Mouse (Mus musculus) adrenal gland, postnatal 4 days (tissue): ENCODE results near the gene Smim4. TPM values are rescaled to one million over a fixed set of nuclear protein-coding genes. Genes with fewer than 3 reads are reported as not detected.

Experiments
- DNase-seq, 2 experiments: peaks; one replicate each; pipeline ENCODE4 v3.0.0; 2021 to 2022; ENCODE audit warnings: low spot score in 2 of 2, mixed read lengths in 2 of 2
- total RNA-seq, 2 experiments: library from RNA; stranded (reverse); gene quantifications; 2 replicates each; pipeline ENCODE4 v1.2.3; 2021

Gene Smim4
- total RNA-seq, 2 experiments from 2014 or later, result 62.0 to 76.4 TPM

DNA sequence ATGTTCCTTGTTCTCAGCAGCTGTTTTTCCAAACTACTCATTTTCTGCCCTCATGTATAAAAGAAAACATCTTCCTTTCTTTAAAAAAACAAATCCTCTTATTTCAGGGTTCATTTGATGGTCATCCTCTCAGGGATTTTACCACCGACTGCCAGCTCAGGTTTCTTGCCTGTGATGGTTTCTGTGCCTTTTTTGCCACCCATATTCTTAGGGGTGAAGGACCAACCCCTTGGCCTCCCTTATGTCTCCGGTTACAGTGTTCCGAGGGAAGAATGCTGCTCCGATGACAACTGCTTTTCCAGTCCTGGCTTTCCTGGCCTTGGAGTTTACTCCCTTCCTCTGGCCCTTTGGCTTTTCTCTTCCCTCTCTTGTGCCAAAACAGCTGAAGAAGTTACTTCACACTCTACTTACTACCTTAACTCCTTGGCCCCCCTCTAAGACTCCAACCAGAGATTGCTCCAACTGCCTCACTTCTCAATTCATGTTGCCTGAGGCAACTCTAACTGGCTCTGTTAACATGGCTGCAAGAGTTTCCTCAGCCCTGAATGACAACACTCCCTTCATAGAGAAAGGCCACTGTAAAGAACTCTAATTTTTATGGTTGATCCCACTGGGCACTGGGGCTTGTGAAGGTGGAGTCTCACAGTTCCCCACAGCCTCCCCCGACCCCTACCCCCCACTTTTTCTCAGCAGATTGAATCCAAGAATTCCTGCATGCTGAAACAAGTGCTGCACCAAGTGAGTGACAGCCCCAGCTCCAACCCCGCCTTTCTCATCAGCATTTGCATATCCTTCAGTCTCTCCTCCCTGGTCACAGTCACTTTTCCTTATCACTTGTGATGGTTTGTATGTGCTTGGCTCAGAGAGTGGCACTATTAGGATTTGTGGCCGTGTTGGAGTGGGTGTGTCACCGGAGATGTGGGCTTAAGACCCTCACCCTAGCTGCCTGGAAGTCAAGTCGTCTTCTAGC is 3.4 kb downstream of the Smim4 start:
- no peak for DNase-seq

DNA sequence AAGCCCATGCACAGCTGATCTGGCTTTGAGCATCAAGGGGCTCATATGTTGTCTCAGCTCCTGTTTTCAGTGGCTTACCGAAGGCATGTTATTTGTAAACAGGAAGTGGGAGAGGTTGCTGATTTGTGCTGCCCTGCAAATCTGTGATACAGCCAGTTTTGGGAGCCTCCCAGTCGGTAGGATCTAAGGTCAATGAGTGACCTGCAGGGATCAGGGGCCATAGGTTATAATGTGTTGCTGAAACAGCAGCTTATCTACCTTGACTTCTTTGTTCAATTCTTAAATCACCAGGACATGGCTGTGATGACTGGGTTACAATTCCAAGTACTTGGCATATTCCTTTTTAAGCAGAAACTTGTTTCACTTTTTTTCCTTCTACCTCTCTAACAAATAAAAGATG is 13.2 kb downstream of the Smim4 start:
- DNase-seq, result no peak

DNA sequence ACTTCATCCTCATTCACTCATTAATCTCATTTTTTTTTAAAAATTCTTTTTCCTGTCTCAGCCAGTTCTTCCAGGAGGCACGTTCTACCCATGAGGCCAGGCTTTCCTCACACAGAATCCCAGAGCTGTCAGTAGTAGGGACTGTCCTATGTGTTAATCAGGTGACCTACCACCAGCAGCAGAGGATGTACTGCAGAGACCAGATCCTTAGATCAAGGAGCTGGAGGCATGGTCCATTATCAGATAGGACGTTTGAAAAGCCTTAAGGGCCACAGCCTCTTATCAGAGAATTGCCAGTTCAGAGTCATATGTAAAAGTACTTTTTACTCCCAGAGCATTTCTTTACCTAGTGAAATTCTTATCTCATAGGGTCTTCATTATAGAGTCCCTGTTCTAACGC is 14.7 kb downstream of the Smim4 start:
- no peak for DNase-seq

DNA sequence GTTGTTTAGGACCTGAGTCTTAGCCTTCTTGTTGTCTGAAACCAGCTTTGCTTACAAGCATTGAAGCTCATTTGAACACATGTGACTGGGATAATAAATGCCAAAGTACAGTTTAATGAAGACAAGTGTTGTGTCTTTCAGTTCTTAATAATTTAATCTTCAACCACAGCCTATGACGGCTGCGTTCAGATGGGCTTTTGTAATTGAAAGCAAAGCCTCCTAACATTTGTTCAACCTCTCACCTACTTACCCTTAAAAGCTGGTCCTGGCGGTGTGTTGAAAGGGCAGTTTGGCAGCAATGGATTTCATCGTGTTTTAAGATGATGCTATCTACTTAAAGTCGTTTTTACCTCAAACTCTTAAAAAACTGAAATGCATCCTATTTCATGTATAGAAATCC is 16.6 kb downstream of the Smim4 start:
- DNase-seq, result no peak

DNA sequence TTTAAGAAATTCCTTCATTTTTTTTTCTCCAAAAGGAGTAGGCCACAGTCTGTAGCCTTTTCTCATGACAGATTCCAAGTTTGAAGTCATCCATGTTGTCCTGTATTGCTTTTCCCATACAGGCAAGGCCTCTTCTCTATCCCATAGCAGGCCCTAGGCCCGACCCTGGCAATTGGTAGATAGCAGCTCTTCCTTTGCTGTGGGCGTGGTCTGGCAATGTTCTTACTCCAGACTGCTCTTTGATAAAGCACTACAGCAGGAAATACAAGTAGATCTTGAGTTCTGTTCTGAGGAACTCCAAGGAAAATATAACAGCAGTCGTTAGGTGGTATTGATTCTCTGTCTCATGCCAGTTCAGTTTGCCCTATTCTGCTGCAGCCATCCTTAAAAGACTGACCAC is 18.1 kb downstream of the Smim4 start:
- DNase-seq, result no peak

DNA sequence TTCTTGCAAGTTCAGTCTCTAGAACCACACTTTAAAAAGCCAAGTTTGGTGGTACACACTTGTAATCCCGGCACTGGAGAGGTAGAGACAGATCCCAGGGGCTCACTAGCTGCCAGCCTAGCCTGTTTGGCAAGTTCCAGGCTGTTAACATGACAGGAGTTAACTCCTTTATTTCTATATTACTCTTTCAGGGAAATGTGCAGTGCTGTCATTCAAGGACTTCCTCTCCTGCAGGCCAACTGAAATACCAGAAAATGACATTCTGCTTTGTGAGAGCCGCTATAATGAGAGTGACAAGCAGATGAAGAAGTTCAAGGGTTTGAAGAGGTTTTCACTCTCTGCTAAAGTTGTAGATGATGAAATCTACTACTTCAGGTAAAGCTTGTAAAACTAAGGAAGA is 23.6 kb downstream of the Smim4 start:
- no peak for DNase-seq

DNA sequence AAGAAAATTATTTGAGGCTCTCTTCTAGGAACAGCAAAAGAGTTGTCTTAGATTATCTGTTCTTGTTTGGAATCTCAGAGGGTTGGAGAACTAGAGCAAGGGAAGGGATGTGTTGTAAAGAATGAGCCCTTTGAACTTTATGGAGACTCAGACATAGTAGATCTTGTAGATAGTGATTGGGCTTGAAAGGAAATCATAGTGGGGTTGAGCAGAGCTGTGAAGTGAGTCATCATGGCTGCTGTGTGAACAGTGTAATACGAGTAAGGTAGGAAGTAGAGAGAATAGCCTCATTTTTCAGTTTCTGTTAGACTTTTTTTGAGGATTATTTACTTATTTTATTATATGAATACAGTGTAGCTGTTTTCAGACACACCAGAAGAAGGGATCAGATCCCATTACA is 38.8 kb downstream of the Smim4 start:
- DNase-seq, result no peak

DNA sequence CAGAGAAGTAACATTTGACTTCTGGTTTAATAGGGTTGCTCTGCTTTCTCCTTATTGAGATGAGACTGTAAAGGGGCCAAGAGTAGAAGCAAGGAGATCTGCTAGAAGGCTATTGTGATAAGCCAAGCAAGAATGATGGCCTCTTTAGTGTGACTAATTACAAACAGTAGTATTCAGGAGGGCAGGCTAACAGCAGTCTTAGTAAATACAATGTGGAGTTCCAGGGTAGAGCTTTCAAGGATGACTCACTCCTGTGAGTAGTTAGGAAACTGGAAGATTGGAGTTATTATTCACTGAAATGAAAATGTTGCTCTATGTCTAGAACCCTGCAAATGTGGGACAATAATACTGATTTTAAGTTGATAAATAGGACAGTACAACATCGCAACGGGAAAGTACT is 40.2 kb downstream of the Smim4 start:
- no peak for DNase-seq

DNA sequence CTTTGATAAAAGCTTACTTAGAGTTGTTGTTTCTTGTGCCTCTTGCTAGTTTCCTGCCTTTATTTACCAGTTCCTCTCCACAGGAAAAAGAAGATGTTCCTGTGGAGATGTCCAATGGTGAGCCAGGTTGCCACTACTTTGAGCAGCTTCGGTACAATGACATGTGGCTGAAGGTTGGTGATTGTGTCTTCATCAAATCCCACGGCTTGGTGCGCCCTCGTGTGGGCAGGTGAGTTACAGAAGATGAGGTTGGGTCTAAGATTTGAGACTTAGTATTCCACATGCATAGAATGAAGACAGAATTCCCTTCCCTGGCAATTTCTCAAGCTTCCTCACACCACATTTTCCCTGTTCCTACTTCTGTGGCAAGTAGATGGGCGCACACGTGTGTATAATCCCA is 41.3 kb downstream of the Smim4 start:
- no peak for DNase-seq

DNA sequence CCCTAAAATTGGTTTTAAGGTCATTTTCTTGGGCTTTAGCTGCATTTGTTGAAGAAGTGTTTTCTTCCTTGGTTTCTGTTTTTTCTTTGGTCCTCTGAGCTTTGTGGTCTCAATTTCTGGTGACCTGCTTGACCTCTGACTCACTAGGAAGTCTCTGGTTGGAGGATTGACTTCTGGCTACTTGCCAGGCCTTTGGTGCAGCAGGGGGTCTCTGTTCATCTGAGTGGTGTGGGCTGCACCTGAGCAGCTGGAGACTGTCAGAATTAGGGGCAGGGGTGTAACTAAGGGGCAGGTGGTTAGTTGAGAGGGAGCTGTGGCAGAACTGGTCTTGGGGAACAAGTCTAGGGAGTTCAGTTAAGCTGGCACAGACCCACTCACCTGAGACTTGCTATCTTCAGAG is 47.6 kb downstream of the Smim4 start:
- no peak for DNase-seq

DNA sequence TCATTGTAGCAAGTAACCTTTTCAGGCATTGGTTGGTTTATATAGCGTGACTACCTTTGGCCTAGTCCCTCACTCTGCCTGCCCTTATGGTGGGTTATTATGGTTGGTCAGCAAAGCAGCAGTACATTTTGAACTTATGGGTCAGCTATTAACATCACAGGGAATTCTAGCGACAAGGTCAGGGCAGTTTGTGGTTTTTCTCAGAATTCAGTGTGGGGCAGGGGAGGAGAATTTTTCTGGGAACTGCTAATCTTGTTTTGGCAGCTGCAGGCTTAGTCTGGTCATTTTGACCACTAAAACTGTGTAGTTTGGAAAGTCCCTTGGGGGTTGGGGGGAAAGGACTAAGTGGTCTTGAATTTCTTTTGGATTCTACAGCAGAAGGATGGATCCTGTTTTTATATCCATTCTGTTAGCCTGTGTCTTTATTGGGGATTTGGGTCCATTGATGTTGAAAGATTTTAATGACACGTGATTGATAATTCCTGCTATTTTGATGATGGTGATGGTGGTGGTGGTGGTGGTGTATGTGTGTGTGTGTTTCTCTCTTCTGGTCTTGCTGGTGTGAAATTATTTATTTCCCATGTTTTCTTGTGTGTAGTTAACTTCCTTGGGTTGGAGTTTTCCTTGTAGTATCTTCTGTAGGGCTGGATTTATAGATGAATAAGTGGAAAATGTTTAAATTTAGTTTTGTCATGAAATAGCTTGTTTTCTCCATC is 49.3 kb downstream of the Smim4 start:
- no peak for DNase-seq

DNA sequence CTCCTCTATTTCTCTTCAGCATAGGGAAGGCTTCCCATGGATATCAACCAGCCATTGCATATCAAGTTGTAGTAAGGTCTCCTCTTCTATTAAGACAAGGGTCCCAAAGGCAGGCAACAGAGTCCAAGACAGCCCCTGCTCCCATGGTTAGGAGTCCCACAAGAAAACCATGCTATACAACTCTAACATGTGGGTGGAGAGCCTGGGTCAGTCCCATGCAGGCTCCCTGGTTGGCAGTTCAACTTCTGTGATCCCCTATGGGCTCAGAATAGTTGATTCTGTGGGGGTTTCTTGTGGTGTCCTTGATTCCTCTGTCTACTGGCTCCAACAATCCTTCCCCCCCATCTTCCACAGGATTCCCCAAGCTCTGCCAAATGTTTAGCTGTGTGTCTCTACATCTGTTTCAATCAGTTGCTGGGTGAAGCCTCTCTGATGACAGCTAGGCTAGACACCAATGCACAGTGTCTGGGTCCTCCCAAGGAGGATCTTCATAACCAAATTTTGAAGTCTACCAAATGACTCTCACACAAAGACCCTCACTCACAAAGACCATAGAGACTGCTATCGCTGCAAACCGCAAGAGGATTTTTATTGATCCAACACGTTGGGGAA is 50.1 kb downstream of the Smim4 start:
- DNase-seq, result no peak

DNA sequence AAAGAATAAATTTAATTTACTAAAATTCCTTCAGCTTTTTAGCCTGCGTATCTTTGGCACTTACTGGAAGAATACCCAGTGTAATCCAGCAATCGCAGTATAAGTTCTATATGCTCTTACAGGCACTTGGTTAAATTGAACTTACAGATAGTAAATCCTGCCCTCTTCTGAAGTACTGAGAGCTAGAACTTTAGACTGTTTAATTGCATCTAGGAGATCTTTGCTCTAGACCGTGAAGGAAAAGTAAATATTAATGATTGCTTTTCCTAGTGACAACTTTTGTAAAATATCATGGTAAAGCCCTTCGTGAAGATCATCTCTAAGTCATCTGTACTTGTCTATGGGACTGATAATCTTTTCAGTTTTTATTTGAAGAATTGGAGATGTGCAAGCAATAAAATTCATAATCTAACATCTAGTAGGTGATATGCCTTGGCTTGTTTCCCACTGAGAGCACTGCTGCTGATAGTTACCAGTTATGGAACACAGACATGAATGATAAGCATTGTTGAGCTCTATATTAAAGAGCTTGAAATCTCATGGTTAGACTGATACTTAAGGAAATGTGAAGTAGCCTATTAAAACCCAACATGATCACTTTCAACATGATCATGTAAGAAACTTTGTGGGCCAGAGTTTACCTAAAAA is 59.5 kb downstream of the Smim4 start:
- no peak for DNase-seq

DNA sequence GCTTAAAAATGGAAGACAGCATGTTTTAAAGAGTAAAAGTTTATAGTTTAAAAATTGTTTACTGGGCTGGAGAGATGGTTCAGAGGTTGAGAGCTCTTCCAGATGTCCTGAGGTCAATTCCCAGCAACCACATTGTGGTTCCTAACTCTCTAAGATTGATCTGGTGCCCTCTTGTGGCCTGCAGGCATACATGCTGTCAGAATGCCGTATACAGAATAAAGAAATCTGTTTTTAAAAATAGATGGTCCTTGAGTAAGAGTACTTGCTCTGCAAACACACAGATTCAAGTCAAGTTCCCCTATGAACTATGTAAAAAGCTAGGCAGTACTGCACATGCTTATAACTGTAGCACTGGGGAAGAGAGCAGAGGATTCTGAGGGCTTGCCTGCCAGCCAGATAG is 66.5 kb downstream of the Smim4 start:
- no peak for DNase-seq

DNA sequence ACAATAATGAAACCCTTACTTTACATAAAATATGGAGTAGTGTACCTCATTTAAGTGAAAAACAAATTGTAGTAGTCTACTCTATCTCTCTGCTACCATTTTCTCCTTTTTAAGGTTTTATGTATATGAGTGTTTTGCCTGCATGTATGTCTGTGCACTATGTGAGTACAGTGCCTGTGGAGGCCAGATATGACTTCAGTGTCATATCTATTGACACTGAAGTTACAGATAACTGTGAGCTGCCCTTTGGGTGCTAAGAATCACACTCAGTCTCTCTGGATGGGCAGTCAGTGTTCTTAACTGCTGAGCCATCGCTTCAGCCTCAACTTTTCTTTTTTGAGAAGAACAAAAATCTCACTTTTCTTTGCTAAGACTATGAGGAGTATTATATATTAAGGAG is 82.9 kb downstream of the Smim4 start:
- DNase-seq, result no peak

DNA sequence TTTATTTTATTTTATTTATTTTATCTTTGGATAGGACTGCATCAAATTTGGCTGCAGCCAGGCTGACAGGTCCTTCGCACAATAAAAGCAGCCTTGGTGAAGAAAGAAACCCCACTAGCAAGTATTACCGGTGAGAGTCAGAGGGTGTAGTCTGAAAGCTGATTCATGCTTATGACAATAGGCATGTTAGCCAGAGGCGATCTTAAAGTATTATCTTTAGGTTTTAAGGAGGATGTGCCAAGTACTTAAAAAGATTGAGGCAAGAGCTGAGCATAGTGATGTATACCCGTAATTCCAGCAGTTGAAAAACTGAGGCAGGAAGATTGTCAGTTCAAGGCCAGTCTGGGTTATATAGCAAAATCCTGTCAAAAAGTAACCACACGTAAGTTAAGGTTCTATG is 83.5 kb downstream of the Smim4 start:
- DNase-seq, result no peak

Other genes starting within 250 kb of the Smim4 start
- 10 to 100 TPM in 1 of 2 experiments, 1 to 10 TPM in 1; 3.8 to 12.1 TPM for gene Mustn1, start 249.8 kb downstream of the Smim4 start, total RNA-seq
- gene Itih4, start 242.5 kb downstream of the Smim4 start, total RNA-seq, result 100 to 1,000 TPM in 1 of 2 experiments, 1 to 10 TPM in 1; 4.4 to 173 TPM
- gene Itih3, start 205.2 kb downstream of the Smim4 start, total RNA-seq, result 100 to 1,000 TPM in 1 of 2 experiments, 1 to 10 TPM in 1; 4.4 to 139 TPM
- gene Itih1, start 185.7 kb downstream of the Smim4 start, total RNA-seq, result 10 to 100 TPM in 1 of 2 experiments, 1 to 10 TPM in 1; 1.3 to 58.7 TPM
- 10 to 100 TPM; 12.4 to 13.8 TPM for gene Nek4, start 177.6 kb downstream of the Smim4 start, total RNA-seq
- 10 to 100 TPM; 66.0 to 67.0 TPM for gene Glt8d1, start 127.6 kb downstream of the Smim4 start, total RNA-seq
- gene Spcs1, start 127.3 kb downstream of the Smim4 start, total RNA-seq, result 100 to 1,000 TPM; 232 to 265 TPM
- 10 to 100 TPM; 71.4 to 77.5 TPM for gene Pbrm1, start 109.8 kb downstream of the Smim4 start, total RNA-seq
- 10 to 100 TPM; 85.6 to 98.0 TPM for gene Gnl3, start 109.8 kb downstream of the Smim4 start, total RNA-seq
- gene Nt5dc2, start 2.1 kb upstream of the Smim4 start, total RNA-seq, result 10 to 100 TPM; 82.1 to 84.4 TPM
- 100 to 1,000 TPM in 1 of 2 experiments, 10 to 100 TPM in 1; 94.1 to 101 TPM for gene Stab1, start 39.7 kb upstream of the Smim4 start, total RNA-seq
- 10 to 100 TPM in 1 of 2 experiments, 1 to 10 TPM in 1; 5.0 to 13.9 TPM for gene Tnnc1, start 79.4 kb upstream of the Smim4 start, total RNA-seq
- gene Nisch, start 88.0 kb upstream of the Smim4 start, total RNA-seq, result 100 to 1,000 TPM; 496 to 522 TPM
- gene Sema3g, start 88.9 kb upstream of the Smim4 start, total RNA-seq, result 10 to 100 TPM; 12.6 to 20.0 TPM
- gene Phf7, start 122.4 kb upstream of the Smim4 start, total RNA-seq, result 10 to 100 TPM; 12.4 to 12.6 TPM
- gene Bap1, start 122.5 kb upstream of the Smim4 start, total RNA-seq, result 10 to 100 TPM; 82.9 to 83.7 TPM
- 1 to 10 TPM; 2.4 to 3.2 TPM for gene Dnah1, start 194.9 kb upstream of the Smim4 start, total RNA-seq
- 10 to 100 TPM; 47.0 to 53.0 TPM for gene Capn7, start 207.7 kb upstream of the Smim4 start, total RNA-seq